Mouse (Mus musculus) thymus, postnatal 14 days (tissue): ENCODE results near the gene Cyp2c68.
"Not testable (repeated sequence)": the region's sequence is repeated elsewhere in the genome, so short reads cannot be mapped to it uniquely, and the experiment has no call there.

Experiments used
- DNase-seq: peaks from one replicate; pipeline ENCODE4 v3.0.0; 2021

Gene Cyp2c68

DNA sequence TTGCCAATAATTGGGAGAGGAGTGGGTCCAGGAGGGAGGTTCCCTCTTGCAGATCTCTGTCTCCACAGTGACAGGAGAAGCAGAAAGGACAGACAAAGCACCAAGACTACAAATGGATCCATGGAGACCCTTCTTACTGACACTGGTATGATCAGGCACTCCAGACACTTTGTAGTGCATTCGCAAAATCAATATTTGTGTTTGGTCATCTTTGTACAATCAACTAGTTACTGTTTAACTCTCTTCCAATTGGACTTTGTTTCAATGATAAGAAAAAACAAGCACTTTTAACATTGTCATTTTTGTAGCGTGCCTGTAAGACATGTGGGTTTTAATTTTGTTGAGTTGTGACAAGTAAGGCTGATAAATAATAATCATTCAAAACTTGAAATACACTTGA lies at the start of gene Cyp2c68:
Gene Cyp2c68 (minus strand): TSS at position 135 of the 400 bp plus-strand sequence.
- no peak for DNase-seq

DNA sequence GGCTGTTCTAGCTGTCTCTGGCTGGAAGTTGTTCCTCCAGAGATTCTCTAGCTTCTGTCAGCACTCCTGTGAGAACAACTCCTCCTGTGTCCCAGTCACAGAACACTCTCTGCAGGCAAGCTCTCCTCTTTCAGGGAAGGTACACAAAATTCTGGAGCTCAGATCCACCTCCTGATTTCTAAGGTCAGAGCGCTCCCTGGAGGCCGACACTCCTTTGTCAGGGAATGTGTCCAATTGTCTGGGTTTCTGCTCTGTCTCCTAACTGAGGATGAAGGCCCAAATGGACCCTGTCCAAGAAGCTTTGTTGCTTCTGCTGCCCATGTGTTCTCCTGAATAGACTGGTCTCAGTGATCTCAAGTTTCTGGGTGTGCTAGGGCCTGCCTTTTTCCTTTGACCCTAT lies 44.6 kb upstream of the Cyp2c68 start:
- not testable (repeated sequence) for DNase-seq

DNA sequence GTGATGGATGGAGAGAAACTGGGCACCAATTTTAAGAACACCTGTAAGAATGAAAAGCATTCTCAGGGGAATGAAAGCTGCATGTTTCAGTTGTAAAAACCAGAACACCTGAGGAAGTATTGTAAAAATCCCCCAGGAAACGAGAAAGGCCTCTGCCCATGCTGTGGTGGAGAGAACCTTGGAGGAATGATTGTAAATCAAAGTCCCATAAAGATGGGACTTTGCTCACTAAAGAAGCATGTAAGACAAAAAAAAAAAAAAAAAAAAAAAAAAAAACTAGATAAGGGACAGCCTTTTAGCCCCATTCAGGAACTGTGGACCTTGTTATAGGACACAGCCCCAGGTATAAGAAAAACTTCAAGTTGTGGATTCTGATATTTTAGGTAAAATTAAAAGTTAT lies 4.5 kb upstream of the Cyp2c68 start:
- no peak for DNase-seq

DNA sequence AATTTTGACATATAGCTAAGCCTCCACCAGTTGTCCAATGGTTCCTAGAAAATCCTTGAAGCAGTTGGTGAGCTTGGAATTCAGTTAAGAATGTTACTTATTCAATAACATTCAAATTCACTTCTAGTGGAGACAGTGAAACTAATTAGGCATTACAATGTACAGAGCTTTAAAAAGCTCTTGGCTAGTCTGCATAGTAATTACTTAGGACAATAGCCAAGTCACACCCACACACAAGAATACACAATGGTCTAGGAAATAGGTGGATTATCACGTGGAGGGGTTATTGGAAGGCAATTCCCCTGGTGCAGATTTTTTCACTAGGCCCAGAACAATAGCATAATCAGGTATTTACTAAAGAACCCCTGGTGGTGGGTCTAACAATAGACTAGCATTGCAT lies 3.5 kb upstream of the Cyp2c68 start:
- DNase-seq: not testable (repeated sequence)

DNA sequence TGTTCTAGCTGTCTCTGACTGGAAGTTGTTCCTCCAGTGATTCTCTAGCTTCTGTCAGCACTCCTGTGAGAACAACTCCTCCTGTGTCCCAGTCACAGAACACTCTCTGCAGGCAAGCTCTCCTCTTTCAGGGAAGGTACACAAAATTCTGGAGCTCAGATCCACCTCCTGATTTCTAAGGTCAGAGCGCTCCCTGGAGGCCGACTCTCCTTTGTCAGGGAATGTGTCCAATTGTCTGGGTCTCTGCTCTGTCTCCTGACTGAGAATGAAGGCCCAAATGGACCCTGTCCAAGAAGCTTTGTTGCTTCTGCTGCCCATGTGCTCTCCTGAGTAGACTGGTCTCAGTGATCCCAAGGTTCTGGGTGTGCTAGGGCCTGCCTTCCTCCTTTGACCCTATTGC lies 29.7 kb downstream of the Cyp2c68 start:
- DNase-seq: not testable (repeated sequence)

DNA sequence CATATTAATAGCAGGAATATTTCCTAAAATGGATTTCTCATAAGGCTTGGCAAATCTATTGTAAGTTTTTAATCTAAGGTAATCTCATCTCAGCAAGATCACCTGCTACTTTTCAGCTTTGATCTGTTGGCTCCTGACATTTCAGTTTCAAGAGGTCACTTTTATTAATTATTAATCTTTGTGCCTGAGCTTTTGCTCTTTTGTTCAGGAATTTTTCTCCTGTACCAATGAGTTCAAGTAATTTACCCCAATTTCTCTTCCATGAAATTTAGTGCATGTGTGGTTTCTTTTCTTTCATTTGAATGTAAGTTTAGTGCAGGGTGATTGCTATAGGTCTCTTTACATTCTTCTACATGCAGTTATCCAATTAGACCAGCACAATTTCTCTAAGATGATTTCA lies 75.2 kb downstream of the Cyp2c68 start:
- not testable (repeated sequence) for DNase-seq

DNA sequence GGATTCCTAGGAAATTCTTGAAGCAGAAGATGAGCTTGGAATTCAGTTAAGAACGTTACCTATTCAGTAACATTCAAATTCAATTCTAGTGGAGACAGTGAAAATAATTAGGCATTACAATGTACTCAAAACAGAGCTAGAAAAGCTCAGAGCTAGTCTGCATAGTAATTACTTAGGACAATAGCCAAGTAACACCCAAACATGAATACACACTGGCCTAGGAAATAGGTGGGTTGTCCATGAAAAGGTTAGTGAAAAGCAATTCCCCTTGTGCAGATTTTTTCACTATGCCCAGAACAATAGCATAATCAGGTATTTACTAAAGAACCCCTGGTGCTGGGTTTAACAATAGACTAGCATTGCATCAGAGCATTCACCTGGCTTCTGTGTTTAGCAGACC lies 88.5 kb downstream of the Cyp2c68 start:
- DNase-seq: no peak

DNA sequence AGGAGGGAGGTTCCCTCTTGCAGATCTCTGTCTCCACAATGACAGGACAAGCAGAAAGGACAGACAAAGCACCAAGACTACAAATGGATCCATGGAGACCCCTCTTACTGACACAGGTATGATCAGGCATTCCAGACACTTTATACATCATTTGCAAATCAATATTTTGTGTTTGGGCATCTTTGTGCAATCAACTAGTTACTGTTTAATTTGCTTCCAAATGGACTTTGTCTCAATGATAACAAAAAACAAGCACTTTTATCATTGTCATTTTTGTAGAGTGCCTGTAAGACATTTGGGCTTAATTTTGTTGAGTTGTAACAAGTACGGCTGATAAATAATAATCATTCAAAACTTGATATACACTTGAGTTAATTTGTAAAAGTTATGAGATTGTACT lies 91.9 kb downstream of the Cyp2c68 start, which contains the start of gene Cyp2c67:
Gene Cyp2c67 (minus strand): TSS at position 114 of the 400 bp plus-strand sequence.
- DNase-seq: no peak

DNA sequence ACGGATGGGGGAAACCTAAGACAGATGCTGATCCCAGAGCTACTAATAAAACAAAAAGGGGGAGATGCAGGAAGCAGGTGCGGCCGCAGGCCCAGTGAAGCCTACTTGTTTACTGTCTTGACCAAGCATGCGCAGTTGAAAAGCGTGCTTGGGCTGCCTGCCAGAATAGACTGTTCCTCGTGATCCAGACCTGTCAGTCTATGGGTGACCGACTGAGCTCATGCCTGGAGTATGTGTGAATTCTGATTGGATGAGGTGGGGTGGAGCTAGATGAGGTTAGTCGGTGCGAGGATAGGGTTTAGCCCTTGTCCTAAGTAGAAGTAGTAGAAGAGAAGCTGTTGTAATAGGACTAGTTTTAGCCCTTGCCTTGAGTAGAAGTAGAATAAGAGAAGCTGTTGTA lies 93.3 kb downstream of the Cyp2c68 start:
- no peak for DNase-seq

DNA sequence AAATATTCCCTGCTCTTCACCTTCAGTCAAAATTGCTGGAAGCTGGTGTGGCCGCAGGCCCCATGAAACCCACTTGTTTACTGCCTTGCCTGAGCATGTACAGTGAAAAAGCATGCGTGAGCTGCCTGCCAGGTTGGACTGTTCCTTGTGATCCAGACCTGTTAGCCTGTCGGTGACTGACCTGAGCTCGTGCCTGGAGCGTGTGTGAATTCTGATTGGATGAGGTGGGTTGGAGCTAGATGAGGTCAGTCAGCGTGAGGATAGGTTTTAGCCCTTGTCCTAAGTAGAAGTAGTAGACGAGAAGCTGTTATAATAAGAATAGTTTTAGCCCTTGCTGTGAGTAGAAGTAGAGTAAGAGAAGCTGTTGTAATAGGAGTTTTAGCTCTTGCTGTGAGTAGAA lies 96.3 kb downstream of the Cyp2c68 start:
- DNase-seq: not testable (repeated sequence)
